Mouse (Mus musculus) layer of hippocampus, adult 9-10 months (tissue): ENCODE results near the gene Camk1g.

Source experiments
- DNase-seq: peaks from one replicate; pipeline ENCODE4 v3.0.0; 2022; ENCODE audit warnings: low spot score

Camk1g gene

DNA sequence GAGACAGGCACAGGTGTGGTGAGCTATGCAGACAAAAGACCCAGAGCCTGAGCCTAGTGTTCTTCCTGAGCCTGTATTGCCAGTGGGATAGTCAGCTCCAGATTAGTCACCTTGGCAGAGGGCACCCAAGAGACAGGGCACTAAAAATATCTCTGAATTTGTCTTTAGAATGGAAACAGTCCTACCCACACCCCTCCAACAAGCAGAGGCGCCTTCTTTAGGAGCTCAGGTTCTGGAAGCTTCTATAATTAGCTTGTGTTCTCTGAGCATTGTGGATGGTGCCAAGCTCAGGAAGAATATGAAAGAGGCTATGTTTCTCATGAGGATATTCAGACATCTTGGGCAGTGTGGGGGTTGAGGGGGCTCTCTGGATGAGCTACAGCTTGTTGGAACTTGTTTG, 37.4 kb downstream of the Camk1g start:
- DNase-seq, result no peak

DNA sequence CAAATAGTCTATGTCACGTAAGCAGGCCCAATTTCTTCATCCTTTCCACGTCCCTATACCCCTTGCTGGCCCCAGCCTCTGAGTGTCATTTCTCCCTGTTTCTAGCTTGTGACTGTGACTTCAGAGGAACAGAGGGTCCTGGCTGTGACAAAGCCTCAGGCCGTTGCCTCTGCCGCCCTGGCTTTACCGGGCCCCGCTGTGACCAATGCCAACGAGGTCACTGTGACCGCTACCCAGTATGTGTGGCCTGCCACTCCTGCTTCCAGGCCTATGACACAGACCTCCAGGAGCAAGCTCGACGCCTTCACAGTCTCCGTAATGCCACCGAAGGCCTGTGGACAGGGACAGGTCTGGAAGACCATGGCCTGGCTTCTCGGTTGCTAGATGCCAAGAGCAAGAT, 38.1 kb downstream of the Camk1g start:
- no peak for DNase-seq

DNA sequence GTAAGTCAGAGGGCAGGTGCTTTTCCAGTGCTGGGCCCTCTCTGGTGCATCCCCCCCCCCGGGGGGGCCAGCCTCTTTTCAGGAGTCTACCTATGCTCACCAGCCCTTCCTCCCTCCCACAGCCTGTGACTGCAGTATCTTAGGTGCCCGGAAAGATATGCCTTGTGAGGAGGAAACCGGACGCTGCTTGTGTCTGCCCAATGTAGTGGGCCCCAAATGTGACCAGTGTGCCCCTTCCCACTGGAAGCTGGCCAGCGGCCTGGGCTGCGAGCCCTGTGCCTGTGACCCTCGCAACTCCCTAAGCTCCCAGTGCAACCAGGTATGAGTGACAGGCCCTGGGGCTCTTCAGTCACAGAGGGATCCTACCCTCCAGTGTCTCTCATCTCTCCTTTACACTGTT, 39.5 kb downstream of the Camk1g start:
- DNase-seq, result no peak

DNA sequence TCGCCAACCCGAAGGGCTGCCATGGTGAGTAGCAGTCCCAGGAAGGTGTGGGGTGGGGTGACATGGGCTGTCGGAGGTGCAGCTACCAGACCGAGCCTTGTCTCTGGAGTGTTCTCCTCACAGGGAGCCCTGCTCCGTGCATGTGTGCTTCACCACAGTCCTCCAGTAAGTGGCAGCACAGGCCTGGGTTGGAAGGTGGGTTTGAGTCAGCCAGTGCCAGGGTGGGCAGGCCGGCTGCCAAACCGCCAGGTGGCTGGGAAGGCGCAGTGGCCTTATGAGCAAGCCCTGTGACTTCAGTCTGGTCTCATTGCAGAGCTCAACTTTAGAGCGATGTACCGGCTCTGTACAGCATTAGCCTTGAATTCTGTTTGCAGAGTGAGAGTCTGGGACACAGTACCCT, 39.9 kb downstream of the Camk1g start:
- peak; percentile 74 for DNase-seq

DNA sequence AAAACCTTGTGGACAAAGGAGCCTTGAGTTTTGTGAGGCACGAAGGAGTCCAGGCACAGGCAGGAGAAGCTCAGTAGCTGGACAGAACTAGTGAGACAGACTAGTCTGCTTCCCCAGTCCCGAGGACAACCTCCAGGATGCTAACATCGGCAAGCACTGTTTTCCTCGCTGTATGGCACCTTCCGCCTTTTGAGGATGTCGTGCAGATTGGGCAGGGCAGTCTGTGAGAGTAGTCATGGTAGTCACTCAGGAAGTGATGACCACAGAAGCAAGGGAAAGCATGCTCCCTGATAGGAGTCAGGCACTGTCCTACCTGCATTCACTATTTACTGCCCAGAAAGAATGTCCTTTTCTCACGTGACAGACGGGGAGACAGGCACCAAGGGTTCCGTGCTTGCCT, 40.5 kb downstream of the Camk1g start:
- no peak for DNase-seq

DNA sequence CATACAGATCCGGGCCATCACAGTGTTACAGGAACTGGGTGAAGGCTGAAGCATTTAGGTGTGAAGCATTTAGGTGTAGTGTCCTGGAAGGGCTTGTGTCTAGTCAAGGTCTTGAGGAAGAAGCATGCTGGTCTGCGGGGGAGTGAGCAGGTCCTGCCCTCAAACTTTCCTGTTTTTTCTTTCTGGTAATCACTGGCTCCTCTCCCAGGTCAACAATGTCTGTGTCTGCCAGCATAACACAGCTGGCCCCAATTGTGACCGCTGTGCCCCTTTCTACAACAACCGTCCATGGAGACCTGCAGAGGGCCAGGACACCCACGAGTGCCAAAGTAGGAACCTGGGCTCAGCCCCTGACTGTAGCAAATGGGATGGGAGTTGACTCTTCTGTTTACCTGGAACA, 42.4 kb downstream of the Camk1g start:
- DNase-seq, result no peak

DNA sequence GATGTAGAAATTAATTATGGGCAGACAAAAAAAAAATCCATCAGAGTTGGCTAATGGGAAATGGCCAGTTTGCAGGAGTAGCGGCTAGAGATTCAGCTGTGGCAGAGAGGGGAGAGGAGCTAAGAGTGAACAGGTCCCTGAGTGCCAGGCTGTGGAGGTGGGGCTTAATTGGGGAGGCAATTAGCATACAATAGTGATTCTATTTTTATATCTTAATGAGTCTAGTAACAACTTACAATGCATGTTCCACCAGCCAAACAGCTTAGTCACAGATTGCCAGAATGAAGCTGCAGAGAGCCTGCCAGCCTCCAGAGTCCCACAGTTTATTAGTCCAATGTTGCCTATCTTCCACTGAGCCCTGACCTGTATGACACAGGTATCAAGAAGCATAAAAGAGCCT, 42.9 kb downstream of the Camk1g start:
- DNase-seq, result no peak

DNA sequence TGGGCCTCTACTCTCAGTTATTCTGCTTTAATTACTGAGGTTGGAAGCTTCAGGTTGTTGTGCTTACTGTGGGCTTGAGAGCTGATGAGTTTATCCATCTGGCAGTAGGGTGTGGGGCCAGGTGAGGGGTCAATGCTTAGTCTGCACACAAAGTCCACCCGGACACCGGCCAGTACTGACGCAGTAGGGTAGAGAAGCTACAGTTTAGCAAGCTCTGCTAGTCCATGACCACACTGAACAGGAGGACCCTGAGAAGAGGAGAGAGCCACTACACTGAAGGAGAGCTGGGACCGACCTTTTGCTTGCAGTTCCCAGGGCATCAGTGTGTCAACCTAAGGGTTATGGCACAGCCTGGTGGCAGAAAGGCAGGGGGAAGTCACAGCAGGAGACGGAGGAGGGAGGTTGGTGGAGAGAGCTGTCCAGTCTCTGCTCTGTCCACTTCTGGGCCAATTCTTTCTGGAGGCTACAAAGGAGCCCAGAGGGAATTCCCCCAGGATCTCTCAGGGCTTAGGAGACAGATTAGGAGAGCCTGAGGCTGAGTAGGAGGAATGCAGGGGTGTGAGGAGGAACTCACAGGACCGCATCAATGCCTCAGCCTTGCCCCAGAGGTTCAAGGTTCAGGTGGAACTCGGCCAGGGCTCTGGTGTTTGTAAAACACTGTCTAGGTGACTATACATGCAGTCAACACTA, 43.5 kb downstream of the Camk1g start:
- DNase-seq, result no peak

DNA sequence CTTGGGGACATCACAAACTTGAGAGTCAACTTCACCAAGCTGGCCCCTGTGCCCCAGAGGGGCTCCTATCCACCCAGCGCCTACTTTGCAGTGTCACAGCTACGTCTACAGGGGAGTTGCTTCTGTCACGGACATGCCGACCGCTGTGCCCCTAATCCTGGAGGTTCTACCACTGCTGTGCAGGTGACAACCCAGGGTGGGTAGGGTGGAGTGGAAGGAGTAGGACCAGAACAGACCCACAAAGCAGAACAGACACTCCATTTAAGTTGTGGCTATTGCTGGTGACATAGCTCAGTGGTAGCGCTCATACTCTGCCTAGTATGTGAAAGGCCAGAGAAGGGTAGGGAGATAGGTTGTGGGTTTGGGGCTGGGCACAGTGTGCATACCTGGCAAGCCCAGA, 44.2 kb downstream of the Camk1g start:
- DNase-seq, result no peak

DNA sequence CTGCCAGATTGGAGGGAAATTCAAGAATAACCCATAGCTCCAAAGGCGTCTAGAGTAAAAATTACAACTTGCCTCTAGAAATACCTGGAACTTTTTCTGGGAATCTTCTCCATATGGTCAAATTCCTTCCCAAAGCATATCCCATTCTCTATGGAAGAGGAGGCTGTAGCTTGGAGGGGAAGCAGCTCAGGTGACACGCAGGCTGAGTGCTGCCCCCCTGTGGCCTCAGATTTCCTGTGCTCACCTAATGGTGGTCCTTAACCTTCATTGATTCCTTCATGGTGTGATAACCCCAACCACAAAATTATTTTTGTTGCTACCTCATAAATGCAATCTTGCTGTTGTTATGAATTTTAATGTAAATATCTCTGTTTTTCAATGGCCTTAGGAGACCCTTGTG, 45.9 kb downstream of the Camk1g start:
- no peak for DNase-seq

DNA sequence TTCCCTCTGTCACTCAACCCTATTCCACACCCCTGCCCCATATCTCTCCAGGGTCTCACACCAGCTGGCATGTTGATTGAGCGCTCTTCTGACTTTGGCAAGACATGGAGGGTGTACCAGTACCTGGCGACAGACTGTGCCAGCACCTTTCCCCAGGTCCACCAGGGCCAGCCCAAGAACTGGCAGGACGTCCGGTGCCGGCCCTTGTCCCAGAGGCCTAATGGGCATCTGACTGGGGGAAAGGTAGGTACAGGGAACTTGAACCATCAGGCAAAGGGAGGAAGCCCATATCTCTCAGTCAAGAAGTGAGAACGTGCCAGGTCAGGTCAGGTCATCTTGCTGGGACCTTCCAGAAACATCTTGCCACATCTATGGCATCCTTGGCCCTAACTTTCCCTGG, 46.4 kb downstream of the Camk1g start:
- no peak for DNase-seq

DNA sequence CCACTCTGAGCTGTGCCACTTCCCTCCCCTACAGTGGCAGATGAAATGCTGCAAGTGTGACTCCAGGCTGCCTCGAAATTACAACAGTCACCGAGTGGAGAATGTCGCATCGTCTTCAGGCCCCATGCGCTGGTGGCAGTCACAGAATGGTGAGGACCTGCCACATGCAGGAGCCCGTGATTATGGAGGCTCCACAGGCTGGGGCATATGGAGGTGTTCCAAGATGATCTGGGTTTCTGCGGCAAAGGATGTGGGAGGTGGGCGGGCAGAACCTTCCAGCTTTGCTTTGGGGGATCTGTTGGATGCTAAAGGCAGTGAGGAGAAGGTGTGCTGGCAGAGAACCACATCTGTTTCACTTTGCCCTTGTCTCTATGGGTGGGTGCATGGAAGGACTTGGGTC, 49.7 kb downstream of the Camk1g start:
- DNase-seq, result no peak

DNA sequence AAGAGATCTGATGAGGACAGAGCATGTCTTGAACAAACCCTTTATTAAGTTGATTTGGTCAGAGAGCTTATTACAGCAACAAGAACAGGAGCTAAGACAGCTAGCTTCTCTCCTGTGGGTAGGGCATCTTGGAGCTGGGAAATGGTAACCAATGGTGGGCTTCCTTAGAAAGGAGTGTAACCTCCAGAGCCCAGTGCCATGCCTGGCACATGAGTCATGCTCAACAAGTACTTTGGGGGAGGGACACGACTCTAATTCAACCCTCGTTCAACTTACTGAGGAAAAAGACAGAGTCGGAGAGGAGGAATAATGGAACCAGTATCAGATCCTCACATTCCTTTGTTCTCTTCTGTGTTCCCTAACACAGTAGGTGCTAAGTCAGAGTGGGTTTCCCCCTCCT, 50.4 kb downstream of the Camk1g start:
- DNase-seq, result no peak

DNA sequence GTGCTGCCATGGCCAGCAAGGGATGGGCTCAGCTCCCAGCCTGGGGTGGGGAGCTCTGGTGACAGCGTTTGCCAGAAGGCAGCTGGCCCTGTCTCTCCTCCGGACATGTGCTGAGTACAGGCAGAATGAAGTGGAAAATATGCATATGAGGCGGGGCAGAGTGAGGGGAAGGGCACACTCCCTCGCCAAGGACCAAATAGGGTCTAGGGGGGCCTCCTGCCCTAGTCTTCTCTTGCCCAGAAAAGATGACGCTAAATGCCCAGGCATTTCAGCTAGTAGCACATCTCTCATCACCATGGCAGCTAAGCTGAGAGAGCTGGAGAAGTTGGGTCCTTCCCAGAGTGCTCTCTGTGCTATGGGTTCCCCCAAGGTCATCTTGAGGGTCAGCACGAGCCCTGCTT, 52.9 kb downstream of the Camk1g start:
- DNase-seq, result no peak

DNA sequence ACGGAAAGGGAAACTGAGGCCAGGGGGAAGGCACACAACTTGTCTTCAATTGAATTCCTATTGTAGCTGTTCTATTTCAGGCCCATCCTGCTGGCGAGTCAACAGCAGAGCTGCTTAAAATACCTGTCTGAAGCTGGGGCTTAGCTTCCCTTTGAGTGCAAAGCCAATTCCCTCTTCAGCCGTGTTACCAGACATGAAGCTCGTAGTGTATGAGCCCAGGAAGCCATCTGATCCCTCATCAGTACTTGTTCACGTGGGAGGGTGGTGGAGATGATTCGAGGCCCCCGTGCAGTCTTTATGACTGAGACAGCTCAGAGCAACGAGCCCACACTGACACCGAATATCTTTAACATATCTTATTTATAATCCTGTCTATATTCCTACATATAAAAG, 53.7 kb downstream of the Camk1g start:
- no peak for DNase-seq

DNA sequence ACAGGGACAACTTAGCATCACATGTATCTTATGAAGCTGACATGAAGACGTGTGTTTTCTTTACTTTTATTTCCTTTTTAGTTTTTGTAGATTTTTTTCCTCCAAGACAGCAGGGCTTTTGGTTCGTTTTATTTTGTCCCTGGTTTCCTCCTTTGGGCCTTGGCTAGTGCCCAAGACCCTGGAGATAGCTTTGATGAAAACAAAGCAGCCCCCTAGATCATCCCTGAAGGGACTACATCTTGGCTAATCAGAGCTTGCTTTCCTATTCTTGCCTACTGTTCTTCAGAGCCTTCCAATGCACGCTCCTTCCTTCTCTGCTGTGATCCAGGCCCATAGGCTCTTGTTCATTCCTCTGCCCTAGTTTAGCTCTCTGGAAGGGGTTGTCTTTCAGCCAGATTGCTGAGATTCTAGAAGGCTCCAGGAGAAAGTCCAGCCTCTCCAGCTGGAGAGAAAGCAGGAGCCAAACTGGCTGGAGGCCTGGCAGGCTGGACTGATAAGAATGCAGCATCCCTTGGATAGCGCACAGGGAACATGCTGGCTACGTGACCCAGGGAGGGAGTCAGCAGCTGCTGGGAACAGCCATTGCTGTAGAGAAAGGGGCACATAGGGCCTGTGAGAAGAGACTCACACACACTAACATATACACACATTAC, 54.3 kb downstream of the Camk1g start:
- no peak for DNase-seq

DNA sequence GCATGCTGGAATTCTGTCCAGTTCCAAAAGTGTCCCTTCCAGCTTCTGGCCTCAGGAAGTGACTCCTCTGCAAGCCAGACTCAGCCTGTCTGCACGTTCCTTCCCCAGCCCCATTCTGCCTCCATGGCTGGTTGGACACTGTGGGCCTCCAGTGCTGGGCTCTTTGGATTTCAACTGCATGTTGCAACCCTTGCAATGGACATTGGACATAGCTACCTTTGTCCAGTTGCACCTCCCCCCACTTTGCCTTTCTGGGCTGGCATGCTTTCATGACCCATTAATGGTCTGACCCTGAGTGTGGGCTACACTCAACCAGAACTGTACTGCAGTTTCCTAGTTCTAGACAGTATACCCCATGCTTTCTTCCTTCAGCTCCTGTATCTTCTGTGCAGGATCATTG, 58.5 kb downstream of the Camk1g start:
- DNase-seq, result no peak

DNA sequence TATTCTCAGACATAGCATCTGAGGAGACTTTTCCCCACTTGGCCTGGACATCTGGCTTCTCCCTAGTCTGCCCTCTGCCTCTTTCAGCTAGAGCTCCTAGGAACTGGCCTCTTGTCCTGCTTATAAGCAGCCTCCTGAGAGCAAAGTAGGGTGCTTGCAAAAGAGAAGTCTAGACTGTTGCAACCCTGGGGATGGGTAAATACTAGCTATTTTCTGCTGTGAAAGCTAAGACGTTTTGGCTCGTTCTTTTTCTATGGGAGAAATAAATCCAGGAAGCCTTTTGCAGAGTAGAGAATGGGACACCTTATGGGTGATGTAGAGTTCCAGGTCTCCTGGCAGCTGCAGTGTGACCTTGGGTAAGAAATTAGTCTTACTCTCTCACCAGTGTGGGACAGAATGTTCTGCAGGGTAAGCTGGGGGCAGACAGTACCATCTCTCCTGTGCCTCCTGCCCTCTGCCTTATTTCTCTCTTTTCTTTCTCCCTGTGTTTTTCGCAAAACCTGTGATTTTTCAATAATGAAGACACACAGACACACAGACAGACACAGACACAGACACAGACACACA, 59.5 kb downstream of the Camk1g start:
- DNase-seq, result no peak

DNA sequence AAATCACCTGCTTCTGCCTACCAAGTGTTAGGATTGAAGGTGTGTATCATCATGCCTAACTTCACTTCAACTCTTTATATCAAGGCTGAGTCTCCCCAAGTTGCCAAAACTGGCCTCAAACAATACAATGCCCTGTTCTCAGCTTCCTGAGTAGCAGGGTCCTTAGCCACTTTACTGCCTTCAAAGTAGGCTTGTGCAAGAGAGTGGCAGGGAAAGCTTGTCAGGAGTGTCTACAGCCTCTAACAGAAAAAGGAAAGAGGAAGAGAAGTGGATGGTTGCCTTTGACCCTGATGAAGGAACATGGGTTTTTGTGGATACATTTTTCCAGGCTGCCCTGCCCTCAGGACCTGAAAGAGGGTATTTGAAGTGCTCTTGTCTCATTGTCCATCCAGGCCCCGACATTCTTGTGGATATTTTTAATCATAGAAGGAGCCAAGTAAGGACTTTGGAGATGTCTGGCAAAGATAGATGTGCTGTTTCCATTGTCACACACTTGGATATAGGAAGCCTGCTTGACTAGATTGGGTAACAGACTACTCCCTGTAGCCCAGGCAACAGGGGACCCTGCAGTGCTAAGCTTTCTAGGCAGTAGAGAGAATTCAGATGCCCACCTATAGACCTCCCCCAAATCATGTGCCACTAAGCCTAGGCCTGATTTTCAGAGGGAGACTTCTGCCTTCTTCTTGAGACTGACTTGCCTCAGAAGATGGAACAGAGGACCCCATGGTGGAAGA, 60.1 kb downstream of the Camk1g start:
- no peak for DNase-seq

DNA sequence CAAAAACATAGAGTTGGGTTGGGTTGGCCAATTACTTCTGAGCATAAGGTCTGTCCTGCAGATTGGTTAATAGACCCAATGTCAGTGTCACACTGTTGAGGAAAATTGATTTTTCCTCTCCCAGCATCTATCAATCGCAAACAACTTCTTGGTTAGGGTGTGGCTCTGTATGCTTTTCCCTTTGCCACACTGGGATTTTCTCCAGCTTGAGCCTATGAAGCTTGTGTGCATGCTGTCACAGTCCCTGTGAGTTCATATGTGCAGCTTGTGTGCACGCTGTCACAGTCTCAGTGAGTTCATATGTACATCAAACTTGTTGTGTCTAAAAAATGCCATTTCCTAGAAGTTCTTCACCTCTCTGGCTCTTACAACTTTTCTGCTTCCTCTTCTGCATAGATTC, 63.3 kb downstream of the Camk1g start:
- no peak for DNase-seq

DNA sequence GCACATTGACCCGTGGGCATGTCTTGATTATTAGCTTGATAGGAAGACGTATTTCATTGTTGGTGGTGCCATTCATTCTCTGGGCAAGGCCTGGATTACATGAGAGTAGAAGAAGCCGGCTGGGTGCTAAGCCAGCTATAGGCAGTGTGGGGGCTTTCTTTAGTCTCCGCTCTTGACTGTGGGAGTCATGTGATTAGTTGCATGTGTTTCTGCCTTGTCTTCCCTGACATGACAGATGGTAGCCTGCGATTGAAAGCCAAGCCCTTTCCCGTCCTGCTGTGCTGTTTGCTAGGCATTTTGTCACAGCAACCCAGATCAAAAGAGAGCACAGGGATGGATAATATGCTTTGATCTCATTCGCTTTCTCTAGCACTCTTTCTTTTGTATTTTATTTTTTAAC, 64.7 kb downstream of the Camk1g start:
- DNase-seq, result no peak

DNA sequence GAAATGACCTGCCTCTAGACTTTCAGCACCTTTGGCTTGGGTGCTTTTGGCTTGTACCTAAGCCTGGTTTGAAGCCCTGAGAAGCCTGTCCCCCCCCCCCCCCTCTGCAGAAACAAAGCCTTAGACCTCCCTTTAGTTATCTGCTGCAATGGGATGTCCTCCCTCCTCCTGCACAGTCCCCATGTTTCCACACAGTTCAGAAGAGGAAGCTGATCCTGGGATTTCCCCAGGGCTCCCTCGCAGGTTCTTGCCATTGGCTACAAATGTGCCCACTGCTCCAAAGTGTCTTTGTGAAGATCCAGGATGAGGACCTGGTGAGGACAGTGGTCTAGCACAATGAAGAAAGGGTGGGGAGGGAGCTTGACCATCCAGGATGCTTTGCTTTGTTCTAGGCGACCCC, 67.0 kb downstream of the Camk1g start:
- DNase-seq, result no peak

DNA sequence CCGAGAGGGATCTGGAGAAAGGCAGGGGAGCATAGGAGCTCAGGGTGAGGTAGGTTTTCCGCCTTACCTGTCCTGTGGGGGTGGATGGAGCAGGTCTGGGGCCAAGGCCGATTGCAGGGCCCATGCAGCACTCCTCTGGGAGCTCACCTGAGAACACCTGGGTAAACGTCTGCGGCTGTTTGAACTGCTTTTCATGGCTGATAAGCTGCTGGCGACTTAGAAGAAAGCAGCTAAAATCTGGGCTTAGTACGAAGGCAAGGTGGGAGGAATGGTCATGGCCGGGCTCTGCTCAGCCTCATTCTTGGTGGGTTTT, 68.0 kb downstream of the Camk1g start:
- DNase-seq, result no peak
